ENCODE assay signal across 8 mouse cellular contexts in genomic region chr17:3099273-3099672, GRCm38 (mm10). TPM values are rescaled to one million over a fixed set of nuclear protein-coding genes. Genes with fewer than 3 reads are reported as not detected.
DNase-seq lines count a peak whose midpoint lies in the region; ATAC-seq and TF ChIP-seq lines count a peak whose summit lies in the region.
"Not testable (repeated sequence)": the region's sequence is repeated elsewhere in the genome, so short reads cannot be mapped to it uniquely, and the experiment has no call there.

No protein-coding gene starts in this region.

- H3K36me3 ChIP-seq in heart, postnatal 0 days (replicated peaks; ENCODE audit: control insufficient read depth, insufficient read depth, low read length); kidney, postnatal 0 days (ENCODE audit: insufficient read depth, low read length); lung, postnatal 0 days (ENCODE audit: insufficient read depth, low read length); stomach, postnatal 0 days (ENCODE audit: control insufficient read depth, insufficient read depth, low read length): not testable (repeated sequence)

- not testable (repeated sequence) for H3K4me3 ChIP-seq in gastrocnemius, adult 2 months; heart, postnatal 0 days (ENCODE audit: low read depth, low read length); kidney, postnatal 0 days (replicated peaks; ENCODE audit: low read depth, low read length); left cerebral cortex, adult 2 months; lung, postnatal 0 days (ENCODE audit: low read depth, low read length); stomach, postnatal 0 days (ENCODE audit: low read depth, low read length)

- TF ChIP-seq EP300 in heart, postnatal 0 days (IDR thresholded peaks at IDR 0.05; ENCODE audit: low read depth); lung, postnatal 0 days (IDR thresholded peaks at IDR 0.05); stomach, postnatal 0 days (optimal IDR thresholded peaks at IDR 0.05): not testable (repeated sequence)

- H3K4me1 ChIP-seq in heart, postnatal 0 days (ENCODE audit: control insufficient read depth, insufficient read depth); kidney, postnatal 0 days (replicated peaks; ENCODE audit: insufficient read depth, low read length); lung, postnatal 0 days (ENCODE audit: insufficient read depth, low read depth, low read length); stomach, postnatal 0 days (replicated peaks; ENCODE audit: control insufficient read depth, insufficient read depth): not testable (repeated sequence)

- H3K9me3 ChIP-seq in heart, postnatal 0 days (replicated peaks; ENCODE audit: control insufficient read depth, low read length); kidney, postnatal 0 days (replicated peaks; ENCODE audit: low read length); lung, postnatal 0 days (ENCODE audit: low read length); stomach, postnatal 0 days (ENCODE audit: control insufficient read depth, low read length): not testable (repeated sequence)

- intact Hi-C loops in gastrocnemius, adult 2 months (cut with DNase I); left cerebral cortex, adult 2 months (cut with DNase I): not testable (repeated sequence)

- DNase-seq in 416B (ENCODE audit: low read depth) (peak; percentile 39), NIH3T3 (ENCODE audit: low read depth) (peak; percentile 20)
- not testable (repeated sequence) for DNase-seq in gastrocnemius, adult 2 months; heart, postnatal 0 days (ENCODE audit: low spot score); kidney, postnatal 0 days (ENCODE audit: low spot score); left cerebral cortex, adult 2 months (ENCODE audit: extremely low spot score in 1 of 2, low spot score in 2 of 2); lung, postnatal 0 days (ENCODE audit: low spot score); stomach, postnatal 0 days (ENCODE audit: low spot score)

- not testable (repeated sequence) for H3K27ac ChIP-seq in gastrocnemius, adult 2 months; heart, postnatal 0 days (ENCODE audit: low read depth); kidney, postnatal 0 days; left cerebral cortex, adult 2 months; lung, postnatal 0 days (ENCODE audit: low read length); stomach, postnatal 0 days (replicated peaks)

- TF ChIP-seq CTCF in gastrocnemius, adult 2 months (IDR thresholded peaks at IDR 0.05), result peak; percentile 17; the same call in 1 of the 2 replicates
- TF ChIP-seq CTCF in heart, postnatal 0 days (IDR thresholded peaks at IDR 0.05; ENCODE audit: low read depth), result peak; percentile 12; the same call in 1 of the 2 replicates
- peak; percentile 33; the same call in 1 of the 2 replicates for TF ChIP-seq CTCF in kidney, postnatal 0 days (IDR thresholded peaks at IDR 0.05; ENCODE audit: low read depth)
- peak; percentile 1; the same call in 1 of the 2 replicates for TF ChIP-seq CTCF in left cerebral cortex, adult 2 months (IDR thresholded peaks at IDR 0.05)
- TF ChIP-seq CTCF in lung, postnatal 0 days (IDR thresholded peaks at IDR 0.05), result peak; percentile 16; the same call in 1 of the 2 replicates
- TF ChIP-seq CTCF in stomach, postnatal 0 days (IDR thresholded peaks at IDR 0.05; ENCODE audit: low read depth), result peak; percentile 46

- H3K9ac ChIP-seq in heart, postnatal 0 days (replicated peaks; ENCODE audit: low read depth, low read length); kidney, postnatal 0 days (ENCODE audit: low read depth, low read length); lung, postnatal 0 days (replicated peaks; ENCODE audit: low read depth); stomach, postnatal 0 days (ENCODE audit: low read length): not testable (repeated sequence)

- WGBS in heart, postnatal 0 days, result 73% methylated on average over 1 of the region's 1 CpGs
- 85% methylated on average over 1 of the region's 1 CpGs for whole genome bisulfite sequencing in kidney, postnatal 0 days
- 72% methylated on average over 1 of the region's 1 CpGs for WGBS in lung, postnatal 0 days
- 76% methylated on average over 1 of the region's 1 CpGs for WGBS in stomach, postnatal 0 days

- ATAC-seq in heart, postnatal 0 days (ENCODE audit: insufficient read depth, low read depth); kidney, postnatal 0 days (replicated peaks; ENCODE audit: low FRiP score, low read depth); lung, postnatal 0 days; stomach, postnatal 0 days (ENCODE audit: low FRiP score, low TSS enrichment): not testable (repeated sequence)

- H3K4me2 ChIP-seq in heart, postnatal 0 days (ENCODE audit: low read depth, low read length); kidney, postnatal 0 days (ENCODE audit: low read length); lung, postnatal 0 days (replicated peaks; ENCODE audit: low read depth, low read length); stomach, postnatal 0 days (replicated peaks; ENCODE audit: low read depth): not testable (repeated sequence)

- not testable (repeated sequence) for H3K27me3 ChIP-seq in heart, postnatal 0 days (ENCODE audit: control insufficient read depth, insufficient read depth, low read length); kidney, postnatal 0 days (ENCODE audit: insufficient read depth, low read length); lung, postnatal 0 days (replicated peaks; ENCODE audit: insufficient read depth, low read length); stomach, postnatal 0 days (ENCODE audit: control insufficient read depth, insufficient read depth, low read length)

RNA-seq across cellular contexts. Expression of gene Scaf8, which starts 15.5 kb away (rescaled TPM):
- total RNA-seq in gastrocnemius, adult 2 months (2021), result 10 to 100 TPM; 22.6 to 25.2 TPM
- 25.5 and 54.0 TPM in 2 replicates for total RNA-seq in heart, postnatal 0 days (2014; rRNA removed; ENCODE audit: low replicate concordance)
- 7.7 and 8.4 TPM in 2 replicates for polyA plus RNA-seq in heart, postnatal 0 days (2015; fragmentation: Nextera tagmentation; extraction: Ambion mirVana)
- 15.9 and 16.1 TPM in 2 replicates for polyA plus RNA-seq in kidney, postnatal 0 days (2015; fragmentation: Nextera tagmentation; extraction: Ambion mirVana)
- 10 to 100 TPM; 58.8 to 63.6 TPM for total RNA-seq in left cerebral cortex, adult 2 months (2021)
- polyA plus RNA-seq in lung, postnatal 0 days (2015; fragmentation: Nextera tagmentation; extraction: Ambion mirVana), result 9.8 and 11.7 TPM in 2 replicates
- polyA plus RNA-seq in stomach, postnatal 0 days (2015; fragmentation: Nextera tagmentation; extraction: Ambion mirVana), result 6.7 and 7.6 TPM in 2 replicates
